Comparison of ENCODE assay signal across 9 mouse cellular contexts in genomic region chr7:28383606-28384005, GRCm38 (mm10). TPM values are rescaled to one million over a fixed set of nuclear protein-coding genes. Genes with fewer than 3 reads are reported as not detected.
DNase-seq lines count a peak whose midpoint lies in the region; ATAC-seq lines count a peak whose summit lies in the region.
"Had no signal": no experiment of that assay in that cellular context is flagged by ENCODE, and none has a peak within 500 bp of the region (broad histone marks: within the 10 kb centered on the region; RNA-seq: fewer than 3 reads in every experiment).

No protein-coding gene starts in this region.

- peak overlapping the region; percentile 13; the same call in 1 of the 2 replicates for H3K9ac ChIP-seq in kidney, embryonic 14.5 days (ENCODE audit: low read depth, low read length)
- no peak overlapping the region for H3K9ac ChIP-seq in liver, embryonic 12.5 days

- no peak for ATAC-seq in kidney, embryonic 14.5 days (ENCODE audit: low FRiP score, low TSS enrichment)
- ATAC-seq in liver, embryonic 12.5 days, result no peak

- no peaks in the 10 kb centered on the region for H3K9me3 ChIP-seq in kidney, embryonic 14.5 days (ENCODE audit: control insufficient read depth, low read length)
- H3K9me3 ChIP-seq in liver, embryonic 12.5 days (replicated peaks), result no peaks in the 10 kb centered on the region
- H3K9me3 ChIP-seq: embryonic facial prominence, embryonic 12.5 days; limb, embryonic 13.5 days had no signal

- no peak overlapping the region for H3K4me3 ChIP-seq in kidney, embryonic 14.5 days (ENCODE audit: low read length)
- no peak overlapping the region for H3K4me3 ChIP-seq in liver, embryonic 12.5 days
- H3K4me3 ChIP-seq: limb, embryonic 13.5 days had no signal

- H3K27ac ChIP-seq in kidney, embryonic 14.5 days (ENCODE audit: low read depth, low read length), result peak overlapping the region; percentile 99; the same call in 1 of the 2 replicates
- H3K27ac ChIP-seq in liver, embryonic 12.5 days, result peak overlapping the region; percentile 92

- no peak overlapping the region for H3K4me2 ChIP-seq in kidney, embryonic 14.5 days (replicated peaks; ENCODE audit: low read depth, low read length)
- peak overlapping the region; percentile 86; the same call in 1 of the 2 replicates for H3K4me2 ChIP-seq in liver, embryonic 12.5 days

- 82% methylated on average over 4 of the region's 4 CpGs for WGBS in kidney, embryonic 14.5 days
- 47% methylated on average over 4 of the region's 4 CpGs for WGBS in liver, embryonic 12.5 days (ENCODE audit: insufficient replicate concordance)

- peaks cover 20% of the 10 kb centered on the region for H3K36me3 ChIP-seq in kidney, embryonic 14.5 days (ENCODE audit: control insufficient read depth, insufficient read depth, low read length)
- peaks cover 23% of the 10 kb centered on the region for H3K36me3 ChIP-seq in liver, embryonic 12.5 days

- H3K4me1 ChIP-seq in kidney, embryonic 14.5 days (ENCODE audit: control insufficient read depth, insufficient read depth, low read length), result peaks cover 34% of the 10 kb centered on the region
- peaks cover 79% of the 10 kb centered on the region for H3K4me1 ChIP-seq in liver, embryonic 12.5 days

- no peaks in the 10 kb centered on the region for H3K27me3 ChIP-seq in kidney, embryonic 14.5 days (ENCODE audit: control insufficient read depth, insufficient read depth, low read length)
- no peaks in the 10 kb centered on the region for H3K27me3 ChIP-seq in liver, embryonic 12.5 days (replicated peaks)
- H3K27me3 ChIP-seq: embryonic facial prominence, embryonic 12.5 days; limb, embryonic 13.5 days had no signal

- no peak for DNase-seq in kidney, adult 8-10 months
- peak; percentile 41 for DNase-seq in CD4-positive helper T cell, adult 2 months (ENCODE audit: low read depth, low spot score)
- DNase-seq in adipocyte (ENCODE audit: low spot score), result peak; percentile 43
- DNase-seq in cerebellum, adult 11 months, result no peak
- DNase-seq in urinary bladder, postnatal 25 days (ENCODE audit: low spot score), result no peak

RNA-seq across cellular contexts. Expression of gene Zfp36, which starts 3.6 kb away (rescaled TPM):
- 8.3 and 10.7 TPM in 2 replicates for polyA plus RNA-seq in kidney, embryonic 14.5 days (2014; fragmentation: Nextera tagmentation; extraction: Ambion mirVana)
- polyA plus RNA-seq in liver, embryonic 12.5 days (2016; fragmentation: Nextera tagmentation; extraction: Ambion mirVana), result 7.4 and 7.5 TPM in 2 replicates

RNA-seq across cellular contexts. Expression of gene Med29, which starts 8.9 kb away (rescaled TPM):
- 54.5 and 68.8 TPM in 2 replicates for polyA plus RNA-seq in kidney, embryonic 14.5 days (2014; fragmentation: Nextera tagmentation; extraction: Ambion mirVana)
- polyA plus RNA-seq in liver, embryonic 12.5 days (2016; fragmentation: Nextera tagmentation; extraction: Ambion mirVana), result 35.1 and 36.8 TPM in 2 replicates

RNA-seq across cellular contexts. Expression of gene Paf1, which starts 9.1 kb away (rescaled TPM):
- polyA plus RNA-seq in kidney, embryonic 14.5 days (2014; fragmentation: Nextera tagmentation; extraction: Ambion mirVana), result 68.4 and 82.1 TPM in 2 replicates
- 36.5 and 42.4 TPM in 2 replicates for polyA plus RNA-seq in liver, embryonic 12.5 days (2016; fragmentation: Nextera tagmentation; extraction: Ambion mirVana)

RNA-seq across cellular contexts. Expression of gene Plekhg2, which starts 11.2 kb away (rescaled TPM):
- polyA plus RNA-seq in kidney, embryonic 14.5 days (2014; fragmentation: Nextera tagmentation; extraction: Ambion mirVana), result 52.4 and 70.8 TPM in 2 replicates
- polyA plus RNA-seq in liver, embryonic 12.5 days (2016; fragmentation: Nextera tagmentation; extraction: Ambion mirVana), result 13.7 and 14.4 TPM in 2 replicates

RNA-seq across cellular contexts. Expression of gene Rps16, which starts 33.2 kb away (rescaled TPM):
- polyA plus RNA-seq in kidney, embryonic 14.5 days (2014; fragmentation: Nextera tagmentation; extraction: Ambion mirVana), result 1,287 and 1,567 TPM in 2 replicates
- 986 and 994 TPM in 2 replicates for polyA plus RNA-seq in liver, embryonic 12.5 days (2016; fragmentation: Nextera tagmentation; extraction: Ambion mirVana)

Comparison
In these comparisons a context has a peak if more than half of its experiments do, and no peak if none do; other contexts are left out.
1. DNase-seq: peak in CD4-positive helper T cell, adult 2 months (single experiment) and adipocyte (single experiment); none in kidney, adult 8-10 months (0 of 2), cerebellum, adult 11 months (single experiment) and urinary bladder, postnatal 25 days (single experiment).